Mouse (Mus musculus) ES-Bruce4 (cell line): ENCODE measurements at regions not wholly inside any gene's neighbourhood (a gene's known extent, or its start where the extent isn't known, plus 50 kb on each side); places are given as distances from the start of the nearest gene placed in this dataset.

ENCODE experiments used
- CTCF ChIP-seq: IDR thresholded peaks from one replicate; pipeline ENCODE4 v1.8.1; 2011; ENCODE audit warnings: low read depth, low read length
- EP300 ChIP-seq: IDR thresholded peaks from 2 replicates; pipeline ENCODE4 v1.6.1; 2011; ENCODE audit warnings: low read depth, low read length; ENCODE audit not compliant: insufficient read depth

DNA sequence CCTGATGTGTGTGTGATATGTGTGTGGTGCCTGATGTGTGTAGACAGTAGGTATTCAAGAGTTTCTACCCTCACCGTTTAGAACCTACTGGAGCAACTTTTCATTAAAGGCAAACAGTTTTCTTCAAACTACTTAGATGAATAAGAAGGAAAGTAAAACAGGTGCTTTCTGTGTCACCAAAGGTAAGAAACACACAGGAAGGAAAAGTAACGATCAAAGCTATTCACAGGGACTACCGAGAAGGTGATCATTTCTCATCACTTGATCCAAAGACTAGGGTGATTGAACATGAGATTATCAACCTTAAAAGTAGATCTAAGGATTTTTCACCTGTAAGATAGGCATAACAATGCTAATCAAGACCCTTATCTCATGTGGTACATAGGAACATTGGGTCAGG is 113.4 kb upstream of the Trib2 start:
- TF ChIP-seq CTCF = no peak
- TF ChIP-seq EP300 = no peak
